Mouse (Mus musculus) gastrocnemius, postnatal 25 days (tissue): Measurements from ENCODE around the gene Auts2. TPM values are rescaled to one million over a fixed set of nuclear protein-coding genes. Genes with fewer than 3 reads are reported as not detected.

Experiments used
- DNase-seq: peaks from one replicate; pipeline ENCODE4 v3.0.0; 2022
- total RNA-seq, 2 experiments: library from RNA; stranded (reverse); gene quantifications; 1 replicate in 1 of 2; 2 replicates in 1 of 2; pipeline ENCODE4 v1.2.3; 2021

Auts2 gene
- total RNA-seq, 2 experiments from 2014 or later = 13.4 to 35.1 TPM

- DNase-seq = no peak
These were observed 1113.0 kb downstream of the Auts2 start for GRCm38 (mm10) chr5:131430109-131430508.

- DNase-seq = no peak
These were observed 1113.6 kb downstream of the Auts2 start for GRCm38 (mm10) chr5:131429563-131429962.

- no peak for DNase-seq
These were observed 1115.3 kb downstream of the Auts2 start for GRCm38 (mm10) chr5:131427734-131428413.

GRCm38 (mm10) chr5:131422737-131423136 lies 1120.4 kb downstream of the Auts2 start:
- DNase-seq = no peak

- DNase-seq = no peak
These were observed 1122.7 kb downstream of the Auts2 start for GRCm38 (mm10) chr5:131420406-131420805.

GRCm38 (mm10) chr5:131415902-131416545 lies 1127.1 kb downstream of the Auts2 start:
- DNase-seq = no peak

GRCm38 (mm10) chr5:131398250-131398649 lies 1144.9 kb downstream of the Auts2 start:
- no peak for DNase-seq

- DNase-seq = no peak
These were observed 1147.4 kb downstream of the Auts2 start for GRCm38 (mm10) chr5:131395756-131396155.
